Mouse (Mus musculus): Measurements from ENCODE around the gene Ncln.

DNA sequence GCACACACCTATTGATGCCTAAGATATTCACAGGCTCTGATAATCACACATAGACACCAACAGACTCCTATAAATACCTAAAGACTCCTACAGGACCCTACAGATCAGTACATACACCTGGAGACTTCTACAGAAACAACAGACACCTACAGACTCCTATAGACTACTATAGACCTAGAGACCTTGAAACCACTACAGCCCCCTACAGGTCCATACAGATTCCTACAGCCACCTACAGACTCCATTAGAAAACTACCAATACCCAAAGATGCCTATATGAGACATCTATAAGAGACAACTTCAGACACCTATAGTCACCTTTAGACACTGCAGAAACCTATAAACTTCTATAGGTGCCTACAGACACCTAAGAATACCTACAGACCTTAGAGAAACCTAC is 55.2 kb downstream of the Ncln start:
- TF ChIP-seq FLI1 (IDR thresholded peaks at IDR 0.05; ENCODE audit: low read length), result no peak
- TF ChIP-seq GATA1 (IDR thresholded peaks at IDR 0.05; ENCODE audit: borderline replicate concordance, low read length), result no peak

Measured in megakaryocyte, embryonic 14.5 days (primary cell).